ENCODE assay signal across 9 mouse cellular contexts in the genomic region with DNA sequence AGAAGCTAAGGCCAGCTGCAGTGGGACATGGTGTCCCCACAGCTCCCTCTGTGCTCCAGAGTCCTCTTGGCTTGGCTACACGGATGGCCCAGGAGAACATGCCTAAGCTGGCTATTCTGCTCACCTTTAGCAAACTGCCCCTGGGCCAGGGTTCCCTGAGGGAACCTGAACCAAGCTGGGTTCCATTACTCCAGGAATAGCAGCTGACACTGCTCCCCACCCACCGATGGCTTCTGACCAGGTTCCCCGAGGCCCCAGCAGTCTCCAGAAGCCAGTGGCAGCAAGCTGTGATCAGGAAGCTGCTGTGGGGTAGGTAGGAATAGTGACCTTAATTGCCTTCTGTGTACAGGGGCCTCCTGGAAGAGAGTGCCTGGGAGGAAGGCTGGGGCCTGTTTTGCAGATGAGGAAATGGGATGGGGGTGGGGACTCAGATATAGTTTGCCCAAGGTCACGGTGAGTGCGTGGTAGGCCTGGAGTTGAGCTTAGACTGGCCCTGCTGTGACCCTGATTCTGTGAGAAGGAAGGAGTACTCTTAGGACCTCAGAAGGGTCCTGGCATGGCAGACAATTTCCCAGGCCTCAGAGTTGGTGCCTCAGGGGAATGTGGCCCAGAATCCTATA. TPM values are rescaled to one million over a fixed set of nuclear protein-coding genes. Genes with fewer than 3 reads are reported as not detected.
A peak's percentile ranks its signal among the peaks of the same experiment; 100 is the strongest.
DNase-seq lines count a peak whose midpoint lies in the region; ATAC-seq and TF ChIP-seq lines count a peak whose summit lies in the region.
"Had no signal": no experiment of that assay in that cellular context is flagged by ENCODE, and none has a peak within 500 bp of the region (broad histone marks: within the 10 kb centered on the region; RNA-seq: fewer than 3 reads in every experiment).

No protein-coding gene starts in this region.

- 64% methylated on average over 5 of the region's 5 CpGs for WGBS in hindbrain, embryonic 11.5 days
- WGBS in hindbrain, postnatal 0 days = 68% methylated on average over 5 of the region's 5 CpGs
- WGBS in heart, embryonic 13.5 days = 21% methylated on average over 5 of the region's 5 CpGs
- 28% methylated on average over 5 of the region's 5 CpGs for WGBS in liver, embryonic 15.5 days (ENCODE audit: insufficient replicate concordance)

- no peaks in the 10 kb centered on the region for H3K9me3 ChIP-seq in hindbrain, embryonic 11.5 days (ENCODE audit: control insufficient read depth, low read length)
- no peaks in the 10 kb centered on the region for H3K9me3 ChIP-seq in hindbrain, postnatal 0 days (ENCODE audit: low read length)
- no peaks in the 10 kb centered on the region for H3K9me3 ChIP-seq in heart, embryonic 13.5 days
- H3K9me3 ChIP-seq in liver, embryonic 15.5 days (replicated peaks) = no peaks in the 10 kb centered on the region

- no peaks in the 10 kb centered on the region for H3K36me3 ChIP-seq in hindbrain, embryonic 11.5 days (ENCODE audit: control insufficient read depth, insufficient read depth, low read length)
- no peaks in the 10 kb centered on the region for H3K36me3 ChIP-seq in hindbrain, postnatal 0 days (ENCODE audit: insufficient read depth, low read length)
- no peaks in the 10 kb centered on the region for H3K36me3 ChIP-seq in heart, embryonic 13.5 days
- H3K36me3 ChIP-seq in liver, embryonic 15.5 days (replicated peaks) = no peaks in the 10 kb centered on the region

- H3K9ac ChIP-seq in hindbrain, embryonic 11.5 days (ENCODE audit: low read depth, low read length) = no peak overlapping the region
- H3K9ac ChIP-seq in hindbrain, postnatal 0 days (replicated peaks; ENCODE audit: low read length) = no peak overlapping the region
- peak overlapping the region; percentile 63 for H3K9ac ChIP-seq in heart, embryonic 13.5 days
- H3K9ac ChIP-seq in liver, embryonic 15.5 days = no peak overlapping the region

- H3K27ac ChIP-seq in hindbrain, embryonic 11.5 days (ENCODE audit: low read depth, low read length) = peak overlapping the region; percentile 2; the same call in 1 of the 2 replicates
- no peak overlapping the region for H3K27ac ChIP-seq in hindbrain, postnatal 0 days
- peak overlapping the region; percentile 93 for H3K27ac ChIP-seq in heart, embryonic 13.5 days (replicated peaks)
- H3K27ac ChIP-seq in liver, embryonic 15.5 days (replicated peaks) = peak overlapping the region; percentile 53

- peaks cover 3% of the 10 kb centered on the region for H3K4me1 ChIP-seq in hindbrain, embryonic 11.5 days (replicated peaks; ENCODE audit: control insufficient read depth, insufficient read depth, low read length)
- H3K4me1 ChIP-seq in hindbrain, postnatal 0 days (ENCODE audit: insufficient read depth, low read length) = peaks cover 5% of the 10 kb centered on the region
- H3K4me1 ChIP-seq in heart, embryonic 13.5 days = peaks cover 60% of the 10 kb centered on the region
- peaks cover 39% of the 10 kb centered on the region for H3K4me1 ChIP-seq in liver, embryonic 15.5 days (replicated peaks)

- no peak overlapping the region for H3K4me3 ChIP-seq in hindbrain, embryonic 11.5 days (ENCODE audit: low read depth, low read length)
- H3K4me3 ChIP-seq in hindbrain, postnatal 0 days (ENCODE audit: low read length) = no peak overlapping the region
- no peak overlapping the region for H3K4me3 ChIP-seq in heart, embryonic 13.5 days
- H3K4me3 ChIP-seq in liver, embryonic 15.5 days (replicated peaks) = no peak overlapping the region

- no peak overlapping the region for H3K4me2 ChIP-seq in hindbrain, embryonic 11.5 days (replicated peaks; ENCODE audit: low read depth, low read length)
- no peak overlapping the region for H3K4me2 ChIP-seq in hindbrain, postnatal 0 days (ENCODE audit: low read depth, low read length)
- H3K4me2 ChIP-seq in heart, embryonic 13.5 days = no peak overlapping the region
- no peak overlapping the region for H3K4me2 ChIP-seq in liver, embryonic 15.5 days

- no peak for ATAC-seq in hindbrain, embryonic 11.5 days (ENCODE audit: low FRiP score)
- no peak for ATAC-seq in hindbrain, postnatal 0 days
- ATAC-seq in heart, embryonic 13.5 days (ENCODE audit: extremely low read depth, insufficient number of reproducible peaks, low FRiP score, low TSS enrichment) = no peak
- peak; percentile 23; the same call in 1 of the 2 replicates for ATAC-seq in liver, embryonic 15.5 days (ENCODE audit: insufficient read depth)

- no peak for TF ChIP-seq CTCF in hindbrain, postnatal 0 days (IDR thresholded peaks at IDR 0.05; ENCODE audit: low read depth)

- H3K27me3 ChIP-seq in hindbrain, embryonic 11.5 days (ENCODE audit: control insufficient read depth, insufficient read depth, low read length) = no peaks in the 10 kb centered on the region
- H3K27me3 ChIP-seq in hindbrain, postnatal 0 days (ENCODE audit: insufficient read depth, low read length) = no peaks in the 10 kb centered on the region
- H3K27me3 ChIP-seq in heart, embryonic 13.5 days (replicated peaks) = no peaks in the 10 kb centered on the region
- no peaks in the 10 kb centered on the region for H3K27me3 ChIP-seq in liver, embryonic 15.5 days

- DNase-seq in hindbrain, embryonic 11.5 days (ENCODE audit: low spot score) = no peak
- no peak for DNase-seq in hindbrain, postnatal 0 days (ENCODE audit: low spot score)
- DNase-seq in embryo, embryonic 10.5 days (ENCODE audit: low spot score) = peak; percentile 60
- DNase-seq in thymus, postnatal 14 days = no peak
- no peak for DNase-seq in retina, postnatal 1 day
- DNase-seq in layer of hippocampus, adult 18-20 months (ENCODE audit: low spot score in 2 of 2) = no peak
- DNase-seq: layer of hippocampus, postnatal 36 days had no signal

RNA-seq across cellular contexts. Expression of gene Coa7, which starts 20.4 kb away (rescaled TPM):
- polyA plus RNA-seq in hindbrain, embryonic 11.5 days (2014; fragmentation: Nextera tagmentation; extraction: Ambion mirVana) = 42.1 and 53.1 TPM in 2 replicates
- 31.7 and 35.9 TPM in 2 replicates for total RNA-seq in hindbrain, postnatal 0 days (2014; rRNA removed)
- polyA plus RNA-seq in hindbrain, postnatal 0 days (2015; fragmentation: Nextera tagmentation; extraction: Ambion mirVana) = 50.8 and 54.2 TPM in 2 replicates
- polyA plus RNA-seq in heart, embryonic 13.5 days (2015; fragmentation: Nextera tagmentation; extraction: Ambion mirVana) = 37.1 and 41.6 TPM in 2 replicates
- 21.9 and 24.6 TPM in 2 replicates for polyA plus RNA-seq in liver, embryonic 15.5 days (2015; fragmentation: Nextera tagmentation; extraction: Ambion mirVana)
- total RNA-seq in layer of hippocampus, adult 18-20 months (2021) = 10 to 100 TPM; 27.9 to 29.4 TPM

RNA-seq across cellular contexts. Expression of gene Shisal2a, which starts 34.8 kb away (rescaled TPM):
- polyA plus RNA-seq in hindbrain, embryonic 11.5 days (2014; fragmentation: Nextera tagmentation; extraction: Ambion mirVana) = 2.0 and 3.2 TPM in 2 replicates
- 0.47 and 1.8 TPM in 2 replicates for total RNA-seq in hindbrain, postnatal 0 days (2014; rRNA removed)
- 6.7 and 8.1 TPM in 2 replicates for polyA plus RNA-seq in hindbrain, postnatal 0 days (2015; fragmentation: Nextera tagmentation; extraction: Ambion mirVana)
- polyA plus RNA-seq in heart, embryonic 13.5 days (2015; fragmentation: Nextera tagmentation; extraction: Ambion mirVana) = 1.1 and 1.8 TPM in 2 replicates
- polyA plus RNA-seq in liver, embryonic 15.5 days (2015; fragmentation: Nextera tagmentation; extraction: Ambion mirVana) = 0.26 and 0.35 TPM in 2 replicates
- total RNA-seq in layer of hippocampus, adult 18-20 months (2021) = not detected
- total RNA-seq: layer of hippocampus, postnatal 36 days had no signal

RNA-seq across cellular contexts. Expression of gene Zyg11b, which starts 47.5 kb away (rescaled TPM):
- polyA plus RNA-seq in hindbrain, embryonic 11.5 days (2014; fragmentation: Nextera tagmentation; extraction: Ambion mirVana) = 18.6 and 22.2 TPM in 2 replicates
- 108 and 115 TPM in 2 replicates for total RNA-seq in hindbrain, postnatal 0 days (2014; rRNA removed)
- 22.0 and 24.0 TPM in 2 replicates for polyA plus RNA-seq in hindbrain, postnatal 0 days (2015; fragmentation: Nextera tagmentation; extraction: Ambion mirVana)
- polyA plus RNA-seq in heart, embryonic 13.5 days (2015; fragmentation: Nextera tagmentation; extraction: Ambion mirVana) = 6.3 and 6.6 TPM in 2 replicates
- 2.3 and 2.4 TPM in 2 replicates for polyA plus RNA-seq in liver, embryonic 15.5 days (2015; fragmentation: Nextera tagmentation; extraction: Ambion mirVana)
- 10 to 100 TPM; 93.4 to 97.0 TPM for total RNA-seq in layer of hippocampus, adult 18-20 months (2021)

RNA-seq across cellular contexts. Expression of gene Gpx7, which starts 58.4 kb away (rescaled TPM):
- polyA plus RNA-seq in hindbrain, embryonic 11.5 days (2014; fragmentation: Nextera tagmentation; extraction: Ambion mirVana) = 47.3 and 52.8 TPM in 2 replicates
- total RNA-seq in hindbrain, postnatal 0 days (2014; rRNA removed) = 36.5 and 47.2 TPM in 2 replicates
- 38.6 and 38.9 TPM in 2 replicates for polyA plus RNA-seq in hindbrain, postnatal 0 days (2015; fragmentation: Nextera tagmentation; extraction: Ambion mirVana)
- 61.6 and 61.9 TPM in 2 replicates for polyA plus RNA-seq in heart, embryonic 13.5 days (2015; fragmentation: Nextera tagmentation; extraction: Ambion mirVana)
- polyA plus RNA-seq in liver, embryonic 15.5 days (2015; fragmentation: Nextera tagmentation; extraction: Ambion mirVana) = 9.7 and 10.1 TPM in 2 replicates
- 1 to 10 TPM; 3.1 to 4.7 TPM for total RNA-seq in layer of hippocampus, adult 18-20 months (2021)
